Mouse (Mus musculus) lung, postnatal 0 days (tissue): ENCODE measurements around the gene Sox5. TPM values are rescaled to one million over a fixed set of nuclear protein-coding genes. Genes with fewer than 3 reads are reported as not detected.
"Not testable (repeated sequence)": the region's sequence is repeated elsewhere in the genome, so short reads cannot be mapped to it uniquely, and the experiment has no call there.

ENCODE experiments used
- ATAC-seq: fragments of 200-750 bp; cut with Nextera tagmentation; 2 replicates; pipeline ENCODE4 v1.8.0; 2017; ENCODE audit warnings: moderate library complexity
- DNase-seq: peaks from one replicate; pipeline ENCODE4 v3.0.0-alpha.2; 2016; ENCODE audit warnings: low spot score
- H3K27ac ChIP-seq: fragments of 300-500 bp; sonication (generic); 2 replicates; pipeline ENCODE4 v1.5.1; 2014; ENCODE audit warnings: antibody characterized with exemption, mild to moderate bottlenecking, low read length, mixed read lengths
- H3K27me3 ChIP-seq: fragments of 300-500 bp; sonication (generic); replicated peaks from 2 replicates; pipeline ENCODE4 v1.6.1; 2014; ENCODE audit warnings: low read length, mixed read lengths; ENCODE audit not compliant: insufficient read depth
- H3K36me3 ChIP-seq: fragments of 300-500 bp; sonication (generic); 2 replicates; pipeline ENCODE4 v1.6.1; 2014; ENCODE audit warnings: low read length, mixed read lengths; ENCODE audit not compliant: insufficient read depth
- H3K4me1 ChIP-seq: fragments of 300-500 bp; sonication (generic); 2 replicates; pipeline ENCODE4 v1.6.1; 2014; ENCODE audit warnings: antibody characterized with exemption, low read depth, low read length, mixed read lengths; ENCODE audit not compliant: insufficient read depth
- H3K4me2 ChIP-seq: fragments of 300-500 bp; sonication (generic); replicated peaks from 2 replicates; pipeline ENCODE4 v1.6.1; 2014; ENCODE audit warnings: low read depth, mild to moderate bottlenecking, low read length, moderate library complexity, mixed read lengths
- H3K4me3 ChIP-seq: fragments of 300-500 bp; sonication (generic); 2 replicates; pipeline ENCODE4 v1.5.1; 2014; ENCODE audit warnings: low read depth, low read length
- H3K9ac ChIP-seq: fragments of 300-500 bp; sonication (generic); replicated peaks from 2 replicates; pipeline ENCODE4 v1.6.1; 2014; ENCODE audit warnings: low read depth, mild to moderate bottlenecking
- H3K9me3 ChIP-seq: fragments of 300-500 bp; sonication (generic); 2 replicates; pipeline ENCODE4 v1.6.1; 2016; ENCODE audit warnings: low read length, mixed read lengths
- CTCF ChIP-seq: IDR thresholded peaks from 2 replicates; pipeline ENCODE4 v1.5.1; 2016; ENCODE audit warnings: antibody characterized with exemption, mild to moderate bottlenecking
- EP300 ChIP-seq: IDR thresholded peaks from 2 replicates; pipeline ENCODE4 v1.6.1; 2016; ENCODE audit warnings: antibody characterized with exemption, mild to moderate bottlenecking, control low read depth
- WGBS: fragments of 180-500 bp; shearing (Covaris S2); extraction: QIAGEN DNeasy Blood & Tissue Kit; methylation state at CpG from one replicate; pipeline ENCODE4 v1.1.7; 2014; 5-methylcytosine and 5-hydroxymethylcytosine counted together
- polyA plus RNA-seq: library from polyadenylated mRNA; unstranded; fragments of >200 nt; fragmentation: Nextera tagmentation; extraction: Ambion mirVana; gene quantifications from 2 replicates; pipeline ENCODE4 v1.2.1, GENCODE M21; 2015

The Sox5 gene
- polyA plus RNA-seq, 1 experiment from 2014 or later, result 9.8 TPM

- TF ChIP-seq EP300 (no peak), CTCF (no peak)
- H3K4me2 ChIP-seq, result no peak overlapping the region
- H3K27ac ChIP-seq, result no peak overlapping the region
- no peak overlapping the region for H3K9ac ChIP-seq
- 81% methylated on average over 5 of the region's 5 CpGs for WGBS
- no peaks in the 10 kb centered on the region for H3K36me3 ChIP-seq
- no peaks in the 10 kb centered on the region for H3K9me3 ChIP-seq
- DNase-seq (no peak), ATAC-seq (no peak)
- H3K27me3 ChIP-seq, result no peaks in the 10 kb centered on the region
- H3K4me1 ChIP-seq, result no peaks in the 10 kb centered on the region
- H3K4me3 ChIP-seq, result no peak overlapping the region
These were observed 580.3 kb downstream of the Sox5 start for GRCm38 (mm10) chr6:144201402-144202040.

DNA sequence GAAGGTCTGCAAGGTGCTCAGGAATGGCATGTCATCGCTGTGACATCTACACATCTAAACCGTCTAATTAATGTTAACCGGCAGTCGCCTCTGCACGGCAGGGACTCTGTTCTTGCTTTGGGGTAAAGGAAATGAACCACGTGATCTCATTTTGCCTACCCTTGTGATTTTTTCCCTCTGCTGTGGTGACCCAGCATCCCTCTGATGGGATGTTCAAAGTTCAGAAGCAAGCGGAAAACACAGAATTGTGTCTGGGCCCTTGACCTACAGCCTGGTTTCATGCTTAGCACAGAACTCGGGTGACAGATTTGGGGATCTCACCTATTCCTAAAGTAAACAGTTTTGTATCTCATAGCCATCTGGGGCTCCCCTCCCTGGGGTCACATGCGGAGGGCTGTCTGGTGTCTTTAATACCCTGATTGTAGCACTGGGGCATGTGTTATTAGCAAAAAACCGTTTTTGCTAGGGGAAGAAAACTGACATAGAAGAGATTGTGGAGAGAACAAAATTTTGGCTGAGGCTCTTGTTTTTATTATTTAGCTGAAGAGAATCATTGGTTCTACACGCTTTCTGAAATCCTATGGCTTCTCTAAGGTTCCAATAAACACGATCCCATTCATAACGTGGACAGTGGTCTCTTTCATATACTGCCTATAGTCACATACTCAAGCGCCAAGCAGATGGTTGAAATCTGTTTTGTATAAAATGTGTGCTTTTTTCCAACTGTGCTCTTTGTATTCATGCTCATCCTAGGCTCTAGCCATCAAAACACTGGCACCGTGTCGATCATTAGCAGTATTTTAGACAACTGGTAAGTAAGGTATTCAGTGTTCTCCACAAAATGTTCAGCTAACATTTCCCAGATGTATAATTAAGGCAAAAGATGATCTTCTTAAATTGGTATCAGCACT lies 584.3 kb downstream of the Sox5 start:
- H3K27me3 ChIP-seq, result no peaks in the 10 kb centered on the region
- H3K4me1 ChIP-seq, result no peaks in the 10 kb centered on the region
- no peak overlapping the region for H3K9ac ChIP-seq
- DNase-seq (no peak), ATAC-seq (no peak)
- no peaks in the 10 kb centered on the region for H3K9me3 ChIP-seq
- H3K27ac ChIP-seq, result no peak overlapping the region
- TF ChIP-seq CTCF (no peak), EP300 (no peak)
- 83% methylated on average over 16 of the region's 16 CpGs for WGBS
- no peak overlapping the region for H3K4me3 ChIP-seq
- H3K36me3 ChIP-seq, result no peaks in the 10 kb centered on the region
- no peak overlapping the region for H3K4me2 ChIP-seq

GRCm38 (mm10) chr6:144195934-144196333 lies 585.8 kb downstream of the Sox5 start:
- TF ChIP-seq CTCF, result no peak
- TF ChIP-seq EP300, result no peak
- no peaks in the 10 kb centered on the region for H3K36me3 ChIP-seq
- no peaks in the 10 kb centered on the region for H3K4me1 ChIP-seq
- no peak overlapping the region for H3K4me2 ChIP-seq
- no peak overlapping the region for H3K4me3 ChIP-seq
- DNase-seq, result no peak
- ATAC-seq, result no peak
- no peaks in the 10 kb centered on the region for H3K9me3 ChIP-seq
- H3K27me3 ChIP-seq, result no peaks in the 10 kb centered on the region
- 70% methylated on average over 14 of the region's 14 CpGs for WGBS
- no peak overlapping the region for H3K27ac ChIP-seq
- H3K9ac ChIP-seq, result no peak overlapping the region

- Histone ChIP-seq H3K4me2 (no peak overlapping the region), H3K9ac (no peak overlapping the region), H3K27ac (no peak overlapping the region), H3K4me3 (no peak overlapping the region), H3K9me3 (no peaks in the 10 kb centered on the region), H3K27me3 (no peaks in the 10 kb centered on the region), H3K4me1 (no peaks in the 10 kb centered on the region), H3K36me3 (no peaks in the 10 kb centered on the region)
- no peak for TF ChIP-seq EP300
- no peak for TF ChIP-seq CTCF
- 77% methylated on average over 3 of the region's 3 CpGs for WGBS
- DNase-seq (no peak), ATAC-seq (no peak)
These were observed 598.7 kb downstream of the Sox5 start for GRCm38 (mm10) chr6:144183087-144183486.

DNA sequence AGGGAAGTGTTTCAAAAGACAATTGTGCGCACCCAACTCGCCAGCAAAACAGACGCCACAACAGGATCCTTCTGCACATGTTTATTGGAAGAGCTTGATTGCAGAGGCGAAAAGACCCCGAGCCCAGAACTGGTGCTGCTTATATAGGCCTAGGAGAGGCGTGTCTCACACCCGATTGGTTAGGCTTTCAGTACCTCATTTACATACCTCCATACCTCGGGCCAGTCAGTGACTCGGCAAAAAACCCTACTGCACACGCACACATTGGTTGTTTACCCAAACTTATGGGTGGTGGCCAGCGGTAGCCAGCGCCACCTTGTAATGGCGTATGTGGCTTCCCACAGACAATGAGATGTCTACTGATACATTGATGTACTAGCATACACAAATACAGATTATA lies 599.3 kb downstream of the Sox5 start:
- not testable (repeated sequence) for ATAC-seq, DNase-seq, H3K4me2 ChIP-seq, H3K4me3 ChIP-seq, H3K9me3 ChIP-seq, H3K27me3 ChIP-seq, H3K27ac ChIP-seq, H3K9ac ChIP-seq, H3K4me1 ChIP-seq, H3K36me3 ChIP-seq
- WGBS, result 94% methylated on average over 13 of the region's 13 CpGs

- DNase-seq (peak; percentile 19), ATAC-seq (no peak)
- no peaks in the 10 kb centered on the region for H3K36me3 ChIP-seq
- peak overlapping the region; percentile 36 for H3K4me3 ChIP-seq
- no peaks in the 10 kb centered on the region for H3K4me1 ChIP-seq
- H3K27ac ChIP-seq, result peak overlapping the region; percentile 43
- no peaks in the 10 kb centered on the region for H3K27me3 ChIP-seq
- H3K9me3 ChIP-seq, result no peaks in the 10 kb centered on the region
- no peak overlapping the region for H3K9ac ChIP-seq
- TF ChIP-seq CTCF (no peak), EP300 (no peak)
- 26% methylated on average over 12 of the region's 12 CpGs for WGBS
- peak overlapping the region; percentile 52 for H3K4me2 ChIP-seq
These were observed 600.5 kb downstream of the Sox5 start for GRCm38 (mm10) chr6:144181083-144181866.
